Mouse (Mus musculus) MEL (cell line): ENCODE measurements around the gene Hp1bp3. TPM values are rescaled to one million over a fixed set of nuclear protein-coding genes. Genes with fewer than 3 reads are reported as not detected.

Source experiments
- DNase-seq: peaks from one replicate; pipeline ENCODE4 v3.0.0; 2011; ENCODE audit warnings: low read depth, low spot score
- H3K27ac ChIP-seq: 2 replicates; pipeline ENCODE4 v1.5.1; 2012; ENCODE audit warnings: low read depth, mild to moderate bottlenecking, control low read depth, low read length, moderate library complexity; ENCODE audit not compliant: control insufficient read depth
- H3K27me3 ChIP-seq, 2 experiments: fragments of 150-350 bp in 1 of 2; sonication (generic) in 1 of 2; 2 replicates each; pipeline ENCODE4 v1.6.1; 2012; ENCODE audit warnings: low read length in 2 of 2, mild to moderate bottlenecking in 2 of 2, improper control_type of control experiment in 1 of 2, moderate library complexity in 1 of 2; ENCODE audit not compliant: insufficient read depth in 2 of 2, control insufficient read depth in 1 of 2
- H3K36me3 ChIP-seq, 2 experiments: 2 replicates each; pipeline ENCODE4 v1.6.1; 2012 to 2014; ENCODE audit warnings: low read length in 2 of 2, improper control_type of control experiment in 1 of 2, inconsistent platforms in 1 of 2, mild to moderate bottlenecking in 1 of 2; ENCODE audit not compliant: insufficient read depth in 2 of 2, control insufficient read depth in 1 of 2
- H3K4me1 ChIP-seq, 2 experiments: fragments of 150-350 bp in 1 of 2; sonication (generic) in 1 of 2; 2 replicates each; pipeline ENCODE4 v1.6.1; 2012; ENCODE audit warnings: low read length in 2 of 2, improper control_type of control experiment in 1 of 2, mild to moderate bottlenecking in 1 of 2; ENCODE audit not compliant: insufficient read depth in 2 of 2, control insufficient read depth in 1 of 2
- H3K4me3 ChIP-seq, 2 experiments: fragments of 150-350 bp in 1 of 2; sonication (generic) in 1 of 2; 2 replicates each; pipeline ENCODE4 v1.5.1; 2012; ENCODE audit warnings: low read depth in 2 of 2, low read length in 2 of 2, mild to moderate bottlenecking in 2 of 2, moderate library complexity in 2 of 2, control low read depth in 1 of 2, improper control_type of control experiment in 1 of 2; ENCODE audit not compliant: control insufficient read depth in 1 of 2, insufficient read depth in 1 of 2
- H3K79me2 ChIP-seq: 2 replicates; pipeline ENCODE4 v1.6.1; 2012; ENCODE audit warnings: mild to moderate bottlenecking, low read length, moderate library complexity; ENCODE audit not compliant: control insufficient read depth, poor library complexity, insufficient read depth
- H3K9ac ChIP-seq: 2 replicates; pipeline ENCODE4 v1.6.1; 2012; ENCODE audit warnings: low read depth, mild to moderate bottlenecking, control low read depth, low read length, moderate library complexity; ENCODE audit not compliant: control insufficient read depth, poor library complexity, severe bottlenecking
- H3K9me3 ChIP-seq: fragments of 150-350 bp; sonication (generic); replicated peaks from 2 replicates; pipeline ENCODE4 v1.6.1; 2012; ENCODE audit warnings: mild to moderate bottlenecking, low read length, improper control_type of control experiment, moderate library complexity; ENCODE audit not compliant: insufficient read depth
- CHD2 ChIP-seq: IDR thresholded peaks from 2 replicates; pipeline ENCODE4 v1.6.1; 2011; ENCODE audit warnings: low read length, improper control_type of control experiment
- ELF1 ChIP-seq: IDR thresholded peaks from 2 replicates; pipeline ENCODE4 v1.6.1; 2014; ENCODE audit warnings: low read depth, mild to moderate bottlenecking, inconsistent platforms, low read length, improper control_type of control experiment, moderate library complexity
- ETS1 ChIP-seq: IDR thresholded peaks from 2 replicates; pipeline ENCODE4 v1.6.1; 2012; ENCODE audit warnings: low read depth, mild to moderate bottlenecking, inconsistent platforms, low read length, improper control_type of control experiment, moderate library complexity
- KAT2A ChIP-seq: conservative IDR thresholded peaks from 2 replicates; pipeline ENCODE4 v1.6.1; 2012; ENCODE audit warnings: low read depth, low read length, improper control_type of control experiment, inconsistent platforms
- MAFK ChIP-seq: IDR thresholded peaks from 2 replicates; pipeline ENCODE4 v1.6.1; 2011; ENCODE audit warnings: low read depth, mild to moderate bottlenecking, low read length, improper control_type of control experiment, borderline replicate concordance
- MEF2A ChIP-seq: IDR thresholded peaks from 2 replicates; pipeline ENCODE4 v1.6.1; 2014; ENCODE audit warnings: low read depth, mild to moderate bottlenecking, inconsistent platforms, low read length, improper control_type of control experiment; ENCODE audit not compliant: poor library complexity, insufficient replicate concordance, severe bottlenecking; ENCODE audit errors: extremely low read depth
- MYB ChIP-seq: IDR thresholded peaks from 2 replicates; pipeline ENCODE4 v1.6.1; 2011; ENCODE audit warnings: mild to moderate bottlenecking, low read depth, low read length, improper control_type of control experiment
- MYC ChIP-seq: IDR thresholded peaks from 2 replicates; pipeline ENCODE4 v1.6.1; 2011; ENCODE audit warnings: low read depth, mild to moderate bottlenecking, low read length, improper control_type of control experiment, moderate library complexity
- NELFE ChIP-seq: IDR thresholded peaks from 2 replicates; pipeline ENCODE4 v1.6.1; 2011; ENCODE audit warnings: low read depth, low read length, improper control_type of control experiment
- POLR2A ChIP-seq, 2 experiments: IDR thresholded peaks; 2 replicates each; pipeline ENCODE4 v1.6.1; 2011 to 2012; ENCODE audit warnings: low read length in 2 of 2, mild to moderate bottlenecking in 2 of 2, control low read depth in 1 of 2, improper control_type of control experiment in 1 of 2, low read depth in 1 of 2, moderate library complexity in 1 of 2; ENCODE audit not compliant: control insufficient read depth in 1 of 2, insufficient read depth in 1 of 2, poor library complexity in 1 of 2
- RAD21 ChIP-seq: IDR thresholded peaks from 2 replicates; pipeline ENCODE4 v1.6.1; 2011; ENCODE audit warnings: mild to moderate bottlenecking, low read depth, low read length, improper control_type of control experiment
- RCOR1 ChIP-seq: IDR thresholded peaks from 2 replicates; pipeline ENCODE4 v1.6.1; 2012; ENCODE audit warnings: low read depth, mild to moderate bottlenecking, inconsistent platforms, low read length, improper control_type of control experiment
- SIN3A ChIP-seq: IDR thresholded peaks from 2 replicates; pipeline ENCODE4 v1.6.1; 2012; ENCODE audit warnings: low read length, improper control_type of control experiment, inconsistent platforms
- SMC3 ChIP-seq: IDR thresholded peaks from 2 replicates; pipeline ENCODE4 v1.6.1; 2011; ENCODE audit warnings: low read depth, low read length, improper control_type of control experiment
- TAL1 ChIP-seq: IDR thresholded peaks from 2 replicates; pipeline ENCODE4 v1.6.1; 2012; ENCODE audit warnings: mild to moderate bottlenecking, inconsistent platforms, low read length, moderate library complexity, mixed read lengths
- TBP ChIP-seq: IDR thresholded peaks from 2 replicates; pipeline ENCODE4 v1.8.0; 2011; ENCODE audit warnings: low read depth, low read length, improper control_type of control experiment
- UBTF ChIP-seq: IDR thresholded peaks from 2 replicates; pipeline ENCODE4 v1.6.1; 2012; ENCODE audit warnings: low read depth, mild to moderate bottlenecking, inconsistent platforms, low read length, improper control_type of control experiment, moderate library complexity, borderline replicate concordance; ENCODE audit not compliant: insufficient read depth
- ZC3H11A ChIP-seq: IDR thresholded peaks from 2 replicates; pipeline ENCODE4 v1.6.1; 2012; ENCODE audit warnings: low read depth, mild to moderate bottlenecking, inconsistent platforms, low read length, improper control_type of control experiment
- ZMIZ1 ChIP-seq: IDR thresholded peaks from 2 replicates; pipeline ENCODE4 v1.6.1; 2012; ENCODE audit warnings: low read depth, mild to moderate bottlenecking, inconsistent platforms, low read length, improper control_type of control experiment, moderate library complexity
- polyA plus RNA-seq, 2 experiments: library from polyadenylated mRNA; stranded (reverse) in 1 of 2; unstranded in 1 of 2; fragments of >175 nt in 1 of 2; fragments of >200 nt in 1 of 2; gene quantifications; 2 replicates each; pipeline versions ENCODE4 v1.2.1 to v1.2.4; 2012; ENCODE audit warnings: low replicate concordance in 2 of 2, low read depth in 1 of 2; ENCODE audit not compliant: insufficient read length in 2 of 2, insufficient read depth in 1 of 2, missing spikeins in 1 of 2
- total RNA-seq: library from RNA; depleted of rRNA; stranded (reverse); fragments of 300-350 nt; gene quantifications from 2 replicates; pipeline ENCODE4 v1.2.3, GENCODE M21; 2012

The Hp1bp3 gene
- total and polyA plus RNA-seq, 3 experiments, result 45.1 to 74.0 TPM; not detected in 1

DNA sequence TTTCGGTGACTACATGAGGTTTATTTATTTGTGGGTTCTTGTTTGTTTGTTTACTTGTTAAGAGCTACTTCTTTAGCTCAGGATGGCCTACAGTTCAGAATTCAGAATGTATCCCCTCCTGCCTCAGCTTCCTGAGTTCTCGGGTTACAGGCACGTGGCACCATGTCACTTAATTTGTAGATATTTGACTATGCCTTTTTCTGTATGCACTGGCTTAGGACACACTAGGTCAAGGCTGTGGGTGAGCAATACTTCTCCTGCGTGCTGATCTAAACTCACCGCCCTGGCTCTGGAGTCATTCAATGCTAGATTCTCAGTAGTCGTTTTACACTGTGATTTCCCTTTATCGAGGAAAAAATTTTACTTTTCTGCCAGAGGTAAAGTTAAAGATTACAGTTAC, 4.7 kb downstream of the Hp1bp3 start:
- TF ChIP-seq UBTF, result no peak
- TF ChIP-seq RAD21, result no peak
- TF ChIP-seq ZMIZ1, result no peak
- TF ChIP-seq KAT2A, result no peak
- no peak for TF ChIP-seq ZC3H11A
- no peak for TF ChIP-seq ELF1
- no peak for TF ChIP-seq CHD2
- TF ChIP-seq MYB, result no peak
- TF ChIP-seq SMC3, result no peak
- TF ChIP-seq ETS1, result no peak
- no peak for TF ChIP-seq MYC
- no peak for TF ChIP-seq SIN3A
- TF ChIP-seq RCOR1, result no peak
- TF ChIP-seq POLR2A (IDR thresholded peaks at IDR 0.05; ENCODE audit: control insufficient read depth in 1 of 2, insufficient read depth in 1 of 2, low read depth in 1 of 2, low read length in 2 of 2, poor library complexity in 1 of 2), result no peak
- no peak for TF ChIP-seq MEF2A
- TF ChIP-seq, all 39 proteins: peak for 0
- Histone ChIP-seq H3K9ac (no peak overlapping the region), H3K4me3 (no peak overlapping the region), H3K79me2 (peaks cover 35% of the 10 kb centered on the region), H3K36me3 (peaks cover 16 to 23% of the 10 kb centered on the region in 2 experiments), H3K9me3 (no peaks in the 10 kb centered on the region), H3K4me1 (peaks cover 7 to 11% of the 10 kb centered on the region in 2 experiments), H3K27me3 (no peaks in the 10 kb centered on the region), H3K27ac (no peak overlapping the region)
- DNase-seq, result no peak

DNA sequence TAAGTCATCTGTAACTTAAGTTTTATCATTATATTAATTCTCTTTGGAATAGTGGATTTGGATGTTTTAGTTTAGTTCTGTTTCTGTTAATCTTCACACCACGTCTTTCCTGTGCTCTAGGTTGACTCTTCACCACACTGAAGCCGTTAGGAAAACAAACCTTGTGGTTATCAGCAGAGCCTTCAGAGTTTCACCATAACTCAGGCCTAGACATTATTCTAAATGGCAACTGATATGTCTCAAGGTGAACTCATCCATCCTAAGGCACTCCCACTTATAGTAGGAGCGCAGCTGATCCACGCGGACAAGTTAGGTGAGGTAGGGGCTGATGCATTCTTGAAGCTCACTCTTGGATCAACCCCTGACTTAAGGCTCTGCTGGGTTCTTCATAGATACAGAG, 5.3 kb downstream of the Hp1bp3 start:
- no peak for DNase-seq
- Histone ChIP-seq H3K27me3 (no peaks in the 10 kb centered on the region), H3K4me3 (no peak overlapping the region), H3K79me2 (peaks cover 33% of the 10 kb centered on the region), H3K9ac (no peak overlapping the region), H3K9me3 (no peaks in the 10 kb centered on the region), H3K36me3 (peaks cover 14 to 26% of the 10 kb centered on the region in 2 experiments), H3K4me1 (peaks cover 6 to 9% of the 10 kb centered on the region in 2 experiments), H3K27ac (no peak overlapping the region)
- TF ChIP-seq TAL1, result no peak
- no peak for TF ChIP-seq MAFK
- TF ChIP-seq NELFE, result no peak
- TF ChIP-seq SMC3, result no peak
- TF ChIP-seq UBTF, result no peak
- no peak for TF ChIP-seq MYC
- no peak for TF ChIP-seq ETS1
- no peak for TF ChIP-seq TBP
